Mouse (Mus musculus) G1E (cell line): ENCODE results near the gene Fh1.

Experiments used
- CTCF ChIP-seq: IDR thresholded peaks from 2 replicates; pipeline ENCODE4 v1.5.1; 2012; ENCODE audit warnings: low read depth, low read length, inconsistent platforms, mixed read lengths
- GATA1 ChIP-seq: IDR thresholded peaks from 2 replicates; pipeline ENCODE4 v1.6.1; 2012; ENCODE audit warnings: borderline replicate concordance, low read length, inconsistent platforms, mixed read lengths
- POLR2AphosphoS5 ChIP-seq: IDR thresholded peaks from 2 replicates; pipeline ENCODE4 v1.6.1; 2012; ENCODE audit warnings: low read depth, low read length, inconsistent platforms; ENCODE audit not compliant: insufficient replicate concordance
- TAL1 ChIP-seq: conservative IDR thresholded peaks from 2 replicates; pipeline ENCODE4 v1.6.1; 2012; ENCODE audit warnings: low read depth, low read length, inconsistent platforms, mixed read lengths

- no peak for TF ChIP-seq CTCF
- no peak for TF ChIP-seq TAL1
- no peak for TF ChIP-seq POLR2AphosphoS5
- TF ChIP-seq GATA1: no peak
These were observed 32.6 kb downstream of the Fh1 start for GRCm38 (mm10) chr1:175592832-175593231.
